Mouse (Mus musculus): ENCODE data around the gene Naa15.

Gene Naa15

DNA sequence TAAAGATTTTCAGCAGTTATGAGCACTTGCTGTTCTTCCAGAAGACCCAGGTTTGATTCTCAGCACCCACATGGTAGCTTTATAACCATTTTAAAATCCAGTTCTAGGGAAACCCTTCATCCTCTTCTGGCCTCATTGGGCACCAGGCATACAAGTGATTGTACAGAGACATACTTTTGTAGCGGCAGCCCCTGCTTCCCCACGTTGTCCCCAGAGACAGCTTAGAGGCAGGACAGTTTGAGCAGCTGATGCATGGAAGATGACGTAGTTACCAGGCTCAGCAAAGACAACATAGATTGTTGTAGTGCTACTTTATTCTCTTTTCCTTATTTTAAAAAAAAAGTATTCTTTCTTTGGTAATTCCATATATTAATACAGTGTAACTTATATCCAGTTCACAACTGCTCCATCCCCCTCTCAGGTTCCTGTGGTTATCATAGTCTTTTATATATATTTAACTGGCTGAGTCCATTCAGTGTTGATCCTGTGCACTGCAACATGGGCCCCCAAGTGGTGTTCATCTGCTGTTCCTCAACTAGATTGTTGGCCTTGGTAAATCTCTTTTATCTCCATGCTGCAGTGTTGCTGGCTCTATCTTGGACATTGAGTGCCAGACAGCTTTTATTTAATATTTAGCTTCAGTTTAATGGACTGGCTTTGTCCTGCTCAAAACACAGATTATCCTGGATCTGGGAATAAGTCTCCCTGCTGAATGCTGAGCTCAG, 20.1 kb downstream of the Naa15 start:
- no peak for DNase-seq (ENCODE audit: low spot score)

- DNase-seq (ENCODE audit: low spot score): no peak
Observed at GRCm38 (mm10) chr3:51468530-51468929, 53.6 kb downstream of the Naa15 start.

DNA sequence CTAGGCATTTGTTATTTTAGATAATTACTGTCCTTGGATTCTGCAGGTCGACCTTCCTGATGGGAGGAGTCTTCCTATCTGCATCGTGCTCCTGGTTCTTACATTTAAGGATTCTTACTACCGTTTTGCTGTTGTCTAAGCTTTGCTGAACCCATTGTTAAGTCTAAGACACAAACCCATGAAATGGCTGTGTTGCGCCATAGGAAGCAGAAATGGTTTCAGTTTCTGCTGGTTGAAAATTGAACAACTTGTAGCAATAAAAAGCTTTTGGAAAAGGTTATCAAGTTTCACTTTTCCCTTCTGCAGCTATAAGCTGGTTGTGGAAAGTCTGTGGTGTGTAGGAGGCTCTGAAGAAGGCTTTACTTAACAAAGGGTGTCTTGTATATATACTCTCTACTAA, 60.8 kb downstream of the Naa15 start:
- no peak for DNase-seq (ENCODE audit: low spot score)

DNA sequence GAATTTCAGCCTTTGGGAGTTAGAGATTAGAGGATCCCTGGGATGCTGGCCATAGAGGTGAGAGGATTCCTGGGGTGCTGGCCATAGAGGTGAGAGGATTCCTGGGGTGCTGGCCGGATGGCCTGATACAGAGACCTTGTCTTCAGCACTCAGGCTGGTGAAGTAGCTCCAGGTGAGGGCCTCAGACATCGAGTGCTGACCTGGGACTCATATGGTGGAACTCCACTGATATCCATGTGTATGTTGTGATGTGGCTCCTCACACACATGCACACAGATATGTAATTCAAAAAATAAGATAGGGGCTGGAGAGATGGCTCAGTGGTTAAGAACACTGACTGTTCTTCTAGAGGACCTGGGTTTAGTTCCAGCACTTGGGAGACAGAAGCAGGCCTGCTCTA, 64.9 kb downstream of the Naa15 start:
- no peak for DNase-seq (ENCODE audit: low spot score)

GRCm38 (mm10) chr3:51481059-51481458, 66.1 kb downstream of the Naa15 start:
- peak; percentile 86 for DNase-seq (ENCODE audit: low spot score)

DNA sequence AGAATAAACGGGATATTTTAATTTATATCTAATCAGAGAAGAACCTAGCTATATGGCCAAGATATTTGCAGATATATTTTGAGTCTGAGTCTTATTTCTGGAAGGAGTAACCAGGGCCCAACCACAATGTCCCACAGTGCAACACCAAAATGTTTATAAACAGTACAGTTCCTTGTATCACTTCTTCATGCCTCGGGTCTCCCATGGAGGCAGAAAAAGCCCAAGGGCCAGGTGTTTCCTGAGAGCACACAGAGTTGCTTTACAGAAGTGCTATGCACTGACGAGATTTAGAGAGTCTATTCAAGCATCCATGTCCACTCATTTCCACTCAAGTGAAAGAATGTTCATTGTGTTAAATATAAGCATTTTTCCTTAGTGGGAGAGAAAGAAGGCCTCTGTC, 66.9 kb downstream of the Naa15 start:
- no peak for DNase-seq (ENCODE audit: low spot score)

DNA sequence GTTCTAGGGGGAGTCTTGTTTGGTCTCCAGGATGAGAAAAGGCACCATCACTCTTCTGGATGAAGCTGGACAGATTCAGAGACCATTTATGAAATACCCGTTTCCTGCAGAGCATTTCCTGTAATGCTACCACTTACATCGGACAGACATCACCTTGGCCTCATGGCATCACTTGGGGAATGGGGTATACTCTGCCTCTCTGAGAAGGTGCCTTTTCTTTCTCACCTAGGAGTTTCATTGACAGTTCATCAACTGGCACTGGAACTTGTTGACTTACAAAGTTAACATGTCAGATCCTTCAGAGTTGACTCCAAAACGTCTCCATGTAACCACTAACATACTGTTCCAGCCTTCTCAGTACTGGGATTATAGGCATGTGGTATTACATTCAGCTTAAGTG, 67.8 kb downstream of the Naa15 start:
- DNase-seq (ENCODE audit: low spot score): no peak

DNA sequence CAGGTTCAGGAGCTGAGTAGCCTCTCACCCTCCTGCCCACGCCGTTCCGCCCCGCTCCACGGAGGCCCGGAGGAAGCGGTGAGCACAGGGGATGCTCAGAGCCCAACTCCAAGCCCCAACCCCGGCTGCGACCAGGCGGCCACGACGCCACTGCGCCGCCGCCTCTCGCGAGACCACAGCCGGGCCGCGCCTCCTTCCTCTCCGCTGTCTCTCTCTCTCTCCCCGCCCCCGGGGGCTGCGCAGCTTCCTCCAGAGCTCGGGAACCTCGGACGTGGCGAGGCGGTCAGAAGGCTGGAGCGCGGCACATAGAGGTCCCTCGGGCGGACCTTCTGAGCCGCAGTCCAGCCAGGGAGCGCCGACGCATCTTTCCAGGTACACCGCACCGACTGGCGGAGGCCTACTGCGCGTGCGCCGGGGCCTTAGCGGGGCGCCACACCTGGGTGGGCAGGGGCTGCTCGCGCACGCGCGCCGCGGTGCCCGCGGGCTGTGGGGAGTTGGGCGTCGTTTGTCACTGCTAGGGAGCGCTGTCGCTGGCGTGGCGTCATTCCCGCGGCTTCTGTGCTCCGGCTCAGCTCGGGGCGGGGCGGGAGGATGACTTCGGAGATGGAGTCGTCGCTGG, 68.9 kb downstream of the Naa15 start, which contains the start of gene Rab33b:
Gene Rab33b (plus strand): TSS at position 180 of the 619 bp plus-strand sequence.
- DNase-seq (ENCODE audit: low spot score): peak; percentile 94

DNA sequence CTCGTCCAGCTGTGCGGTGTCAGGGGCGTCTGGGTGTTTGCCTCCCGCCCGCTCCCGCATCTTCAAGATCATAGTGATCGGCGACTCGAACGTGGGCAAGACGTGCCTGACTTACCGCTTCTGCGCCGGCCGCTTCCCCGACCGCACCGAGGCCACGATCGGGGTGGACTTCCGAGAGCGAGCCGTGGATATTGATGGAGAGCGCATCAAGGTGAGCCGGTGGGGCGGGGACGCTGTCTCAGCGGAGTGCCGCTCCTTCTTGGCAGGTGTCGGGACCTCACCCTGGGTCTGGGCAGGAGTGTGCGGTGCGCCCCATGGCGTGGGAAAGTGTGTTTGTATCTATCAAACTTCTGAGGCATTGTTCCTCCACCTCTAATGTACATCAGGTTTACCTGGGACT, 69.4 kb downstream of the Naa15 start:
- no peak for DNase-seq (ENCODE audit: low spot score)

GRCm38 (mm10) chr3:51485347-51485746, 70.4 kb downstream of the Naa15 start:
- no peak for DNase-seq (ENCODE audit: low spot score)

- no peak for DNase-seq (ENCODE audit: low spot score)
Observed at GRCm38 (mm10) chr3:51486491-51487195, 71.7 kb downstream of the Naa15 start.

DNA sequence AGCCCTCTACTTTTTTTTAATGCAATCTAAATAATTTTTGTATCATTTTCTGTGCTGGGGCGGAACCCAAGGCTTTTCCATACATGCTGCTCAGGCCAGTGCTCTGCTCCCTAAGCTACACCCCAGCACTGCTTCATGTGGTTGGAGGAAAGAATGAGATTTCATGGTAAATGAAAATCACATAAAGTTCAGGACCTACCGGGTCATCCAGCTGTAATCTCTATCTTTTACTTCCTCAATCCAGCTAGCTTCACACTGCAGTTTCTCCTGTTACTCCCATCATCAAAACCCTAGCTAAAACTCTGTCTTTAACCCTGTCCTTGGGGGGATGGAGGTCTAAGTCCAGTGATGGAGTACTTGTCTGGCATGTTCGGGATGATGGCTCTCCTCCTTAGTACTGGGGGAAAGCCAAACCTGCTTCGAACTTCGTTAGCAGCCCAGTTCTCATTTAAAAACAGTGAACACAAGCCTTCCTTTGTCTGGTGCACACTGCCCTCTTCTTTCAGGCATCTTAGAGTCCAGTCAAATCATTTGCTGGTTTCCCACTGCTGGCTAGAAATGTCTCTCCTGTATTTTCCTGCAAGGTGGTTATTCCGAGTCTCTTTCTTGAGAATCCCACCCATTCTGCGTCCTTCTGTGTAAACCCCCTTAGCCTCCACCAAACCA, 75.3 kb downstream of the Naa15 start:
- DNase-seq (ENCODE audit: low spot score): no peak

- DNase-seq (ENCODE audit: low spot score): no peak
Observed at GRCm38 (mm10) chr3:51493272-51493838, 78.4 kb downstream of the Naa15 start.

DNA sequence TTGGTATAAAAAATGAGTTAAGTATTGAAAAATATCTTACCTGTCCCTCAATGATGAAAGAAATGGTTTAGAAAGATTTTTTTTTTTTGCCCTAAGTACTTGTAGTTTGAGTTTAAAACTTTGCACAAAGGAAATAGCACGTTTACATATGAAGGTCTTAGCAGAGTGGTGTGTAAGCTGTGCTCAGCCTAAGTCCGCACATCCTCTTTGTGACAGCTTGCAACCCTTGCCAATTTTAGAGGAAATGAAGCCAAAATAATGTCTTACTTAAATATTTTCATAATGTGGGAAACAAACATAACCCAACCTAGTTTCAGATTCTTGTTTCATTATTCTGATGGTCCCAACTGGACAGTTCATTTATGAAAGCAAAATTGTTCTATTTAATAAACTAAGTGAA, 79.5 kb downstream of the Naa15 start:
- DNase-seq (ENCODE audit: low spot score): no peak

- DNase-seq (ENCODE audit: low spot score): no peak
Observed at GRCm38 (mm10) chr3:51495646-51496045, 80.7 kb downstream of the Naa15 start.

DNA sequence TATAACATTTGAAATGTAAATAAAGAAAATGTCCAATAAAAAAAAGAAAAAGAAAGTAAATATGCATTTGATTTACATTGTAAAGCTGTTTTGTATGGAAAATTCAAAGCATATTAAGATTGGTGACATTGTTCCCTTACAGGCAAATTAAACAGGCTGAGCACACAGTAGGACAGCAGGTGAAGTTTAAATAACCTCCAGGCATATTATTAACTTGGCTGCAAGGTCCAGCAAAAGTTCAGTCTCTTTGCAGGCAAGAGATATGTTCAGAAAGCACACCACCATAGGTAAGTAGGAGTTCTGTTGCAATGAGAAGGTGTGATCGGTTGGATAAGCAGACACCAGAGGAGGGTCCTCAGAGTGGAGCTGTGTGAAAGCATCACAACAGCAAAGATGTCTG, 83.0 kb downstream of the Naa15 start:
- no peak for DNase-seq (ENCODE audit: low spot score)

DNA sequence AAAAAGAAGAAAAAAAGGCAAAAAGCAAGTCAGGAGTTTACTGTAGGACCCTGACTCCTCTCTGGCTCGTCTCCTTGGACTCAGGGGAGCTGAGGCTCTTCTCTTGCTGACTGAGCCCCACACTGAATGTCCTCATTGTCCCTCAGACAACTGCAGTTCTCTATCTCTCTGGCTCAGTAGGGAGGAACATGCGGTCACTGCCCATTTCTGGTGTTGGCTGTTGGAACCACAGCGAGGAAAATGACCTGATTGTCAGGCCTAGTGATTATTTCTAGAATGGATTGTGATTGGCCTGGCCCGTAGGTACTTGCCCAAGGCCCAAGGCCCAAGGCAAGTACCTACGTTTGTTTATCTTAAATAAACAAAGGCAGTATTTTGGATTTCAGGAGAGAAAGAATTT, 83.7 kb downstream of the Naa15 start:
- no peak for DNase-seq (ENCODE audit: low spot score)

DNA sequence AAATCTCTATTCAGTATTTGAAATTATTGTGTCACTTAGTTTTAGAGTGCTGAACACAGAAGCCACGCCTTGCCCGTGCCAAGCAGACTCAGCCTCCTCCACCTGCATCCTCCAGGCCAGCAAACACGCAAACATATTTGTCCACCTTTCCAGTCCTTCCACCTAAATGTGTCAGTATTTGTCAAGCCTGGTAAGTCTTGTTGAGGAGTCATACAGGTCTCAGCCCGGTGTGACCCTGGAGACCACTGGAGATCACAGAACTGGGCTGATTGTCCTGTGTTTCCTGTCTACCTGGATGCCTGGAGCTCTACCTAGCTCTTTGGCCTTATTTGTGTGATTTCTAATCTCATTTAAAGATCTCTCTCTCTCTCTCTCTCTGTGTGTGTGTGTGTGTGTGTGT, 84.9 kb downstream of the Naa15 start:
- no peak for DNase-seq (ENCODE audit: low spot score)

GRCm38 (mm10) chr3:51504385-51504952, 89.5 kb downstream of the Naa15 start:
- no peak for DNase-seq (ENCODE audit: low spot score)

- DNase-seq (ENCODE audit: low spot score): peak; percentile 72
Observed at GRCm38 (mm10) chr3:51505465-51505864, 90.5 kb downstream of the Naa15 start.

DNA sequence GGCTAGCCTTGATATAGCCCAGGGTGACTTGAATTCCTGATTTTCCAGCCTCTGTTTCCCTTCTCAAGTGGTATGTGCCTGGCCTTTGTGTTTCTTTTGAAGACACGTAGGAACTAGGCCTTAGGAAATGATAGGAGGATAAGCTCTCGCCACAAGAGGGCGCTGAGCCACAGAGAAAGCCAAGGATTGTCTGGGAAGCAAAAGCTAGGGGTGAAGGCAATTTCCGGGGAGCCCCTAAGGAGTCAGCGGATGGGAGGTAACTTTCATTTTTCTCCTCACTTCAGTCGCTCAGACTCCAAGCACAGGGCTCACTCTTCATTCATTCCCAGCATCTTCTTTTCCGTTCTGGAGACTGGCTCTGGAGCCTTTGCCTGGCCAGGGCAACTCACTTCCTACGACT, 96.0 kb downstream of the Naa15 start:
- peak; percentile 86 for DNase-seq (ENCODE audit: low spot score)

- no peak for DNase-seq (ENCODE audit: low spot score)
Observed at GRCm38 (mm10) chr3:51511983-51512382, 97.0 kb downstream of the Naa15 start.

Measured in retina, embryonic 14.5 days (tissue).